Mouse (Mus musculus) adrenal gland, adult 2 months (tissue): ENCODE measurements at regions not wholly inside any gene's neighbourhood (a gene's known extent, or its start where the extent isn't known, plus 50 kb on each side); places are given as distances from the start of the nearest gene placed in this dataset.

ENCODE experiments used
- DNase-seq: peaks from one replicate; pipeline ENCODE4 v3.0.0; 2021

- DNase-seq = no peak
Observed at GRCm38 (mm10) chr8:126741031-126741430, 147.2 kb upstream of the Irf2bp2 start.

GRCm38 (mm10) chr8:126739768-126740167, 146.0 kb upstream of the Irf2bp2 start:
- no peak for DNase-seq

- no peak for DNase-seq
Observed at GRCm38 (mm10) chr8:126737032-126737431, 143.2 kb upstream of the Irf2bp2 start.

- DNase-seq = peak; percentile 84
Observed at GRCm38 (mm10) chr8:126736441-126736962, 142.7 kb upstream of the Irf2bp2 start.

GRCm38 (mm10) chr8:126735488-126736440, 142.0 kb upstream of the Irf2bp2 start:
- DNase-seq = peak; percentile 94

GRCm38 (mm10) chr8:126734743-126735487, 141.1 kb upstream of the Irf2bp2 start:
- peak; percentile 32 for DNase-seq

GRCm38 (mm10) chr8:126733779-126734178, 140.0 kb upstream of the Irf2bp2 start:
- no peak for DNase-seq

- DNase-seq = no peak
Observed at GRCm38 (mm10) chr8:126733307-126733706, 139.5 kb upstream of the Irf2bp2 start.

GRCm38 (mm10) chr8:126730017-126730631, 136.3 kb upstream of the Irf2bp2 start:
- no peak for DNase-seq

GRCm38 (mm10) chr8:126728987-126729632, 135.3 kb upstream of the Irf2bp2 start:
- DNase-seq = no peak

- DNase-seq = no peak
Observed at GRCm38 (mm10) chr8:126728135-126728534, 134.3 kb upstream of the Irf2bp2 start.

- no peak for DNase-seq
Observed at GRCm38 (mm10) chr8:126727068-126727467, 133.3 kb upstream of the Irf2bp2 start.

GRCm38 (mm10) chr8:126723259-126724122, 129.7 kb upstream of the Irf2bp2 start:
- no peak for DNase-seq

GRCm38 (mm10) chr8:126721621-126722020, 127.8 kb upstream of the Irf2bp2 start:
- no peak for DNase-seq

- peak; percentile 62 for DNase-seq
Observed at GRCm38 (mm10) chr8:126720473-126721145, 126.8 kb upstream of the Irf2bp2 start.

- DNase-seq = no peak
Observed at GRCm38 (mm10) chr8:126719748-126720147, 126.0 kb upstream of the Irf2bp2 start.

GRCm38 (mm10) chr8:126717652-126718155, 123.9 kb upstream of the Irf2bp2 start:
- DNase-seq = no peak

- DNase-seq = no peak
Observed at GRCm38 (mm10) chr8:126715666-126716065, 121.9 kb upstream of the Irf2bp2 start.

GRCm38 (mm10) chr8:126713602-126714145, 119.9 kb upstream of the Irf2bp2 start:
- DNase-seq = no peak

- no peak for DNase-seq
Observed at GRCm38 (mm10) chr8:126713181-126713580, 119.4 kb upstream of the Irf2bp2 start.
